Mouse (Mus musculus) forebrain, postnatal 0 days (tissue): Measurements from ENCODE around the gene Cxadr. TPM values are rescaled to one million over a fixed set of nuclear protein-coding genes. Genes with fewer than 3 reads are reported as not detected.

Experiments
- ATAC-seq: fragments of 200-750 bp; cut with Nextera tagmentation; 2 replicates; pipeline ENCODE4 v1.8.0; 2017; ENCODE audit warnings: mild to moderate bottlenecking, moderate library complexity
- DNase-seq: peaks from one replicate; pipeline ENCODE4 v3.0.0-alpha.2; 2015
- H3K27ac ChIP-seq: fragments of 300-500 bp; sonication (generic); 2 replicates; pipeline ENCODE4 v1.5.1; 2014; ENCODE audit warnings: low read depth, mild to moderate bottlenecking, antibody characterized with exemption, low read length, moderate library complexity, mixed read lengths
- H3K27me3 ChIP-seq: fragments of 300-500 bp; sonication (generic); 2 replicates; pipeline ENCODE4 v1.6.1; 2014; ENCODE audit warnings: mild to moderate bottlenecking, low read length, mixed read lengths; ENCODE audit not compliant: insufficient read depth
- H3K36me3 ChIP-seq: fragments of 300-500 bp; sonication (generic); 2 replicates; pipeline ENCODE4 v1.6.1; 2014; ENCODE audit warnings: mild to moderate bottlenecking, moderate library complexity; ENCODE audit not compliant: insufficient read depth
- H3K4me1 ChIP-seq: fragments of 300-500 bp; sonication (generic); 2 replicates; pipeline ENCODE4 v1.6.1; 2014; ENCODE audit warnings: antibody characterized with exemption; ENCODE audit not compliant: insufficient read depth
- H3K4me2 ChIP-seq: fragments of 300-500 bp; sonication (generic); 2 replicates; pipeline ENCODE4 v1.6.1; 2014; ENCODE audit warnings: low read depth, mild to moderate bottlenecking, moderate library complexity
- H3K4me3 ChIP-seq: fragments of 300-500 bp; sonication (generic); 2 replicates; pipeline ENCODE4 v1.5.1; 2014; ENCODE audit warnings: low read depth, low read length, mixed read lengths
- H3K9ac ChIP-seq: fragments of 300-500 bp; sonication (generic); 2 replicates; pipeline ENCODE4 v1.6.1; 2014; ENCODE audit warnings: mild to moderate bottlenecking
- H3K9me3 ChIP-seq: fragments of 300-500 bp; sonication (generic); 2 replicates; pipeline ENCODE4 v1.6.1; 2016; ENCODE audit warnings: low read length
- CTCF ChIP-seq: sonication (generic); IDR thresholded peaks from 2 replicates; pipeline ENCODE4 v1.5.1; 2016; ENCODE audit warnings: antibody characterized with exemption, control low read depth, low read depth
- WGBS: fragments of 180-500 bp; shearing (Covaris S2); extraction: QIAGEN DNeasy Blood & Tissue Kit; methylation state at CpG from one replicate; pipeline ENCODE4 v1.1.7; 2014; 5-methylcytosine and 5-hydroxymethylcytosine counted together
- polyA plus RNA-seq: library from polyadenylated mRNA; unstranded; fragments of >200 nt; fragmentation: Nextera tagmentation; extraction: Ambion mirVana; gene quantifications from 2 replicates; pipeline ENCODE4 v1.2.1, GENCODE M21; 2015
- total RNA-seq: library from RNA; depleted of rRNA; stranded (reverse); fragments of >200 nt; gene quantifications from 2 replicates; pipeline ENCODE4 v1.2.3, GENCODE M21; 2014

Gene Cxadr
- total and polyA plus RNA-seq, 2 experiments from 2014 or later: 156 to 396 TPM

GRCm38 (mm10) chr16:78265826-78266225 lies 35.5 kb upstream of the Cxadr start:
- no peak overlapping the region for H3K27ac ChIP-seq
- no peak overlapping the region for H3K9ac ChIP-seq
- TF ChIP-seq CTCF: no peak
- no peaks in the 10 kb centered on the region for H3K9me3 ChIP-seq
- no peak for ATAC-seq
- 35% methylated on average over 11 of the region's 11 CpGs for WGBS
- H3K4me2 ChIP-seq: no peak overlapping the region
- H3K4me1 ChIP-seq: no peaks in the 10 kb centered on the region; the same call in 1 of the 2 replicates
- H3K36me3 ChIP-seq: no peaks in the 10 kb centered on the region
- no peak overlapping the region for H3K4me3 ChIP-seq
- H3K27me3 ChIP-seq: no peaks in the 10 kb centered on the region
- no peak for DNase-seq

GRCm38 (mm10) chr16:78267453-78267852 lies 33.8 kb upstream of the Cxadr start:
- Histone ChIP-seq H3K36me3 (no peaks in the 10 kb centered on the region), H3K4me1 (no peaks in the 10 kb centered on the region; the same call in 1 of the 2 replicates), H3K27me3 (no peaks in the 10 kb centered on the region), H3K4me2 (no peak overlapping the region), H3K4me3 (no peak overlapping the region), H3K9ac (no peak overlapping the region), H3K27ac (no peak overlapping the region), H3K9me3 (no peaks in the 10 kb centered on the region)
- no peak for TF ChIP-seq CTCF
- DNase-seq (no peak), ATAC-seq (no peak)

DNA sequence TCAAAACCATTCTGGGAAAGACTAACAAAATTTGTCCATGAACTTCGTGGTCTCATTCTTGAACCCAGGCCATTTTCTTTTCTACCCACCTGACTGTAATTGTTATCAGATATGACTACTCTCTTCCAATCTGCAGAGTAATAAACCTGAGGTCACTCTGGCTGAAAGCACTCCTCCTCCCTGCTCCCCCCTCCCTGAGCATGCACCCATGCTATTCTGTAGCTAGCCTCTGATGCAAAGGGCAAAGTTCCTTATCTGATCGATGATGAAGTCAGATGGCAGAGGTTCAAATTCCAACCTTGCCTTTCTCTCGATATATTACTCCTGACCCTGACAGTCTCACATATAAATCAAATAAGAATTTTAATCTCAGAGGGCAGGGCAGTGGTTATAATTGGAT lies 33.1 kb upstream of the Cxadr start:
- H3K27me3 ChIP-seq: no peaks in the 10 kb centered on the region
- no peak overlapping the region for H3K4me2 ChIP-seq
- H3K27ac ChIP-seq: no peak overlapping the region
- H3K9me3 ChIP-seq: no peaks in the 10 kb centered on the region
- DNase-seq: no peak
- WGBS: 88% methylated on average over 3 of the region's 3 CpGs
- no peak for TF ChIP-seq CTCF
- H3K36me3 ChIP-seq: no peaks in the 10 kb centered on the region
- ATAC-seq: no peak
- H3K4me3 ChIP-seq: no peak overlapping the region
- no peaks in the 10 kb centered on the region; the same call in 1 of the 2 replicates for H3K4me1 ChIP-seq
- H3K9ac ChIP-seq: no peak overlapping the region

DNA sequence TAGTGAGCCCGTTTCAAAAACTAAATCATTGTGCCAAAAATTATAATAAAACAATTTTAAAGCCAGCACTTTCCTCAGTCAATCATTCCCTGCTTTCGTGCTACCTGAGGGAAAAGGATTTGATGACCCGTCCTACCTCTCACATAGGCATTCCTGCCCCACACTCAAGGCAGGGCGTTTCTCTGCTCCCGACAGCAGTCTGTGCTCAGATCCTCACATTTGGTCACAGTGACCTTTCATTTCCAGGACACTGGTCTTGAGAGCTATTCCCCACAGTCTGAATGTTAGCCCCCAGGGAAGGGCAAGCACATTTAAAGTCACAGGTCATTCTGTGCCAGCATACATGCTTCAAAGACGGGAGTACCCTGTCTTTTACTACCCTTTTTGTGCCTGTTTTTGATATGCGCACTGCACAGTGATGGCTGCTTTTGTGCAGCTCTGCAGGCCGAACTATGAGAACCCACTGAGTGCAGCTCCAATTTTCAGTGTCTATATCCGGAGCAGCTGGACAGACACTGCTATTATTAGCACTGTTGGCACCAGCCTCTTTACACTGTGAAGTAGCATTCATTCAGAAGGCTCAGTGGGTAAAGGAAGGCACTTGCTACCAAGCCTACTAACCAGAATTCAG lies 26.3 kb upstream of the Cxadr start:
- no peaks in the 10 kb centered on the region for H3K9me3 ChIP-seq
- no peak overlapping the region for H3K27ac ChIP-seq
- H3K4me2 ChIP-seq: no peak overlapping the region
- H3K9ac ChIP-seq: no peak overlapping the region
- ATAC-seq (peak; percentile 58), DNase-seq (no peak)
- 65% methylated on average over 9 of the region's 9 CpGs for WGBS
- no peaks in the 10 kb centered on the region for H3K36me3 ChIP-seq
- H3K4me3 ChIP-seq: no peak overlapping the region
- no peaks in the 10 kb centered on the region for H3K4me1 ChIP-seq
- no peak for TF ChIP-seq CTCF
- no peaks in the 10 kb centered on the region for H3K27me3 ChIP-seq

DNA sequence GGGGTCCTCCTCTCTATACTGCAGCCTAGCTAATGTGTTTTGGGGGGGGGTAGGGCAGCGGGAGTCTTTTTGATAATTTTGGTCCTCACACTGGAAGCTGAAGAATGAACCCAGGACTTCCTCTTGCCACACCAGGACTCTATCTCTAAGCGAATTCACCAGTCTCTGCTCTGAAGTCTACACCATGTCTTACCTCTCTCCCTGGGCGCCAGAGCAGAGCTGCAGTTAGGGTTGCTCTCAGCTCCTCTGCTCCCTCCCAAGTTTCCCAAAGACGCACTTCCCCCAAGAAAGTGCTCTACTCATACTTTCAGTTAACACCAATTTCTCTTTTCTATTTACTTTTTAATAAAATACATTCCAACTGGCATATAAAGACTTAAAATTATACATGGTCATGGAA lies 23.7 kb upstream of the Cxadr start:
- Histone ChIP-seq H3K36me3 (no peaks in the 10 kb centered on the region), H3K27ac (no peak overlapping the region), H3K4me1 (no peaks in the 10 kb centered on the region), H3K9me3 (no peaks in the 10 kb centered on the region), H3K4me3 (no peak overlapping the region), H3K4me2 (no peak overlapping the region), H3K27me3 (no peaks in the 10 kb centered on the region), H3K9ac (no peak overlapping the region)
- DNase-seq (no peak), ATAC-seq (no peak)
- WGBS: 66% methylated on average over 4 of the region's 4 CpGs
- TF ChIP-seq CTCF: no peak

GRCm38 (mm10) chr16:78280093-78280881 lies 21.0 kb upstream of the Cxadr start:
- no peak for TF ChIP-seq CTCF
- Histone ChIP-seq H3K4me3 (no peak overlapping the region), H3K27ac (no peak overlapping the region), H3K27me3 (no peaks in the 10 kb centered on the region), H3K4me2 (no peak overlapping the region), H3K9me3 (no peaks in the 10 kb centered on the region), H3K9ac (no peak overlapping the region), H3K4me1 (no peaks in the 10 kb centered on the region), H3K36me3 (no peaks in the 10 kb centered on the region)
- ATAC-seq: no peak
- no peak for DNase-seq
- 88% methylated on average over 5 of the region's 5 CpGs for WGBS

DNA sequence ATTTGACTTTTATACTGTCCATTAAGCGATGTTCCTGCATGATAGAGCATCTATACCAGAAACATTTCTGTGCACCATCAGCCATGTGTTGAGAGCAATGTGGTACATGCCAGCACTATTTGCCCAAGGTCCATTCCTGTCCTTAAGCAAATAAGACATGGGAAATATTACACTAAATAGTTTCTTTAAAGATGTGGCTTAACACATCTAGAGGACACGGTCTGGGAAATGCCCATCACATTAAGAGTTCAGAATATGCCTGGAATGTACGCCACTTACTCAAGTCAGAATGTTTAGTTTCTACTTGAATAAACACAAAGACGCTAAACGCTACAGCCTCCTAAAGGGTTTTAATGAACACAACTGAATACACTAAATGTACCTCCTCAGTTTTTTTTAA lies 18.1 kb upstream of the Cxadr start:
- no peak for ATAC-seq
- Histone ChIP-seq H3K9me3 (no peaks in the 10 kb centered on the region), H3K9ac (no peak overlapping the region), H3K4me2 (no peak overlapping the region), H3K27ac (no peak overlapping the region), H3K4me1 (no peaks in the 10 kb centered on the region), H3K36me3 (no peaks in the 10 kb centered on the region), H3K27me3 (no peaks in the 10 kb centered on the region), H3K4me3 (no peak overlapping the region)
- WGBS: 61% methylated on average over 5 of the region's 5 CpGs
- DNase-seq: no peak
- TF ChIP-seq CTCF: no peak
